Mouse (Mus musculus): ENCODE results near the gene Csf2rb. TPM values are rescaled to one million over a fixed set of nuclear protein-coding genes. Genes with fewer than 3 reads are reported as not detected.
A peak's percentile ranks its signal among the peaks of the same experiment; 100 is the strongest.
"Not testable (repeated sequence)": the region's sequence is repeated elsewhere in the genome, so short reads cannot be mapped to it uniquely, and the experiment has no call there.

Csf2rb gene
- 1 to 10 TPM in 1 of 2 experiments, under 1 TPM in 1; 0.69 to 1.2 TPM for total RNA-seq (2021)
- long read RNA-seq, experiment 1, result 0 reads
- long read RNA-seq, experiment 2, result 0 reads

DNA sequence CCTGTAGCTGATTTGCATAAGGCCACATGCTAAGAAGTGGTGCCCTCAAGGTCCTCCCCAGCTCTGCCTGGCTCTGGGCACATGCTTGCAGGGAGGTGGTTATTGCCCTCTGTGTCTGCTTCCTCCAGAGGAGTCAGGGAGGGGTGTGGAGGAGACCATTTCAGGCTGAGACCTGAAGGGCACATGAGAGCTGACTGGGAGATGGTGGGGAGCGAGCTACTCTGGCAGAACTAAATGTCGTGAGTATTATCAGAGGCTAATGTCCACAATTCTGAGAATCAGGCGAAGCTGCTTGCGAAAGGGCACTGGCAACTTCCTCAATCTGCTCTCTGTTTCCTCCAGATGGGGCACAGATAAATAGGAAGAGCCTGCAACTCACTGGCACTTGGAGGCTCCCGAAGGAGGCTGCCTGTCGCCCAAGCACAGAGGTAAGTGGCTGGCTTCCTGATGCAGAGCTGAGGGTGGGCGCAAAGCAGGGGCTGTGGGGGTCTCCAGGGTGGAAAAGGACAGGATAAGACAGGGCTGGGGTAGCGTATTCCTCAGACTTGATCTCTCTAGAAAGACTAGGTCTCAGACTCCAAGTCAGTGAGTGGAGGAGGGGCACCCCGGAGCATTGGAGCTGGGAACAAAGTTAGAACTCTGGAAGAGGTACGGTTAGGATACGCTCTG is at the start of gene Csf2rb:
Gene Csf2rb (plus strand): TSS at position 82 of the 669 bp plus-strand sequence.
- intact Hi-C loops (cut with DNase I), result no loop called here
- DNase-seq, result no peak

DNA sequence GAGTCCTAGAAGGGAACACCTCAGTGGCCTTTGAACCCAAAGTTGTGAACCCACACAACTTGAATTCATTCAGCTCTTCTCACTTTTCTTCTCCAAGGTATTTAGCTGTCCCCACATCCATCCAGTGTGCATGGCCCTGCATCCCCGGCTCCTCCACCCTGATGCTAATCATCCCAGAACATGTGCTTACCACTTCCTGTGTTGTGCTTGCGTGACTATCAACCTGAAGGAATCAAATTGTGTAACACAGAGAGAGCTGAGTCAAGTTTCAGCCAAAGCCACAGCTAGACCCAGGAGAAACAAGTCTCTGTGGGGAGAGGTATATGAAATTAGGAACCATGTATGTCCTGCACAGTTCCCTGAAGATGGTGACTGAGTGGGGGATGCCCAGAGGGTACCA is 47.2 kb upstream of the Csf2rb start:
- intact Hi-C loops (cut with DNase I), result no loop called here

DNA sequence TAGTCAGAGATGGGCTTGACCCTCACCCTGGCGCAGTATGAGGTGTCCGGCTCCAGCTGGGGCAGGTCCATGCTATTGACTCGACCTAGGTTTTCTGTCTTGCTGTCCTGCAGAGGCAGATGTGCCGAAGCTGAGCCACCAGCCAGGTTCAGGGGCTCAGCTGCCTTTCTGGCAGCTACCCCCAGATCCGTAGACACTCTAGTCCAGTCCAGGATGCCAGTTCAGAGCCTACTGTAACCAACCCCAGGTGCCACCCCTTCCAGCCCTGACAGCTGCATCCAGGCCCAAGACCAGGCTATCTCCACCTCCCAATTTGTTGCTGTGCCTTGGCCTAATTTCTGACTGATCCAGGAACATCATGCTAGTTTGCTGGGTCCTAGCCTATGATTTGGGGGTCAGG is 37.6 kb upstream of the Csf2rb start:
- intact Hi-C loops (cut with DNase I), result loop anchor here (2.0 kb wide), 1 partner anchor 29 kb away; no protein-coding TSS in a partner anchor
- DNase-seq, result no peak

More for the DNA sequence above, 47.2 kb upstream of the Csf2rb start:
- no peak for DNase-seq

DNA sequence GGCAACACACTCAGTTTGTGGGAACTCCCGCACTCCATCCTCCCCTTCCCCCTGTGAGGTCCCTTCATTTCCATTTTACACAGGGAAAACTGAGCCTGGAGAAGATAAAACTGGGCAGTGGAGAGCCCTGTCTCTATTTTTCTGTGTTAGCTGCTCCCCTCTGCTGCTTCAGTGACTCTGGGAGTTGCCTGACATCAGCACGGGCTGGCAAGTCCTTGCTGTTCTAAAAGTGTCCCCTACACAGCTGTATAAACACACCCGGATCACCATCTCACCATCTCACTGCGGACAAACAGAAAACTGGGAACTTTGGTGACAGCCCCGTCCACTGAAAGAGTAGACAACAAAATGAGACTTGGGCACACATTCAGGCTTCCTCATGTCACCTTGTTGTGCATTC is 35.8 kb upstream of the Csf2rb start:
- DNase-seq; intact Hi-C loops (cut with DNase I): not testable (repeated sequence)

DNA sequence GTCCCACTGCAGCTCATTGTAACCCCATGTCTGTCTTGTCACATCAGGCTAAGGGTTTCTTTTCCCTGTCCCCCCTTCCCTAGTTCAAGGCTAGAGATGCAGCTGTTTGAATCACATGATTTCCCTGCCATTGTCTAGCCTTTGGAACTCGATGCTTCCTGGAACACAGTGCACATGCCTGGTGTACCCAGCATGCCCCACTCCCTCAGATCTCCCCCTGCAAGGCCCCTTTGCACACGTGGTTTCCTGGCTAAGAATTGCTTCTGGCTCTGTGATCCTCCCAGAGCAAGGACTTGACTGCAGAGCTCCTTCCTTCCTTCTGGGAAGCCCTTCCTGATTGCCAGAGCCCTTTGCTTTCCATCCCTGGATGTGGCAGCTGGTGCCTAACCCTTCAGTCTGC is 32.3 kb upstream of the Csf2rb start:
- DNase-seq; intact Hi-C loops (cut with DNase I): not testable (repeated sequence)

DNA sequence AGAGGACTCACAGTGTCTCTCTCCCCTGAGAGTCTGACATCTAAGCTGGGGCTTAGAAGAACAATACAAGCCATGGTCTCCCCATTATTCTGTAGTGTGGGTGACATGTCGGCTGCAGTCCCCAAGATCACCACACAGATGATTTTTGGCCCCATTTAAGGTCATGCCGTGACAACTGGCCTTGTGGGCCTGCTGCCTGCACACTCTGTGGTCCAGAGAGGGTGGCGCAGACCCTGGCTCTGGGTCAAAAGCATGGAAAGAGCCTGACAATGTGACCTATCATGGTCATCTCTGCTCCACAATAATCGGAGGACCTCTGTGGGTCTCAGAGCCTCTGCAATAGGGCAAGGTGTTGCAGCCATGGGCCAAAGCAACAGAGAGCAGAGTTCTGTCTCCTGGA is 31.8 kb upstream of the Csf2rb start:
- intact Hi-C loops (cut with DNase I), result no loop called here
- no peak for DNase-seq

DNA sequence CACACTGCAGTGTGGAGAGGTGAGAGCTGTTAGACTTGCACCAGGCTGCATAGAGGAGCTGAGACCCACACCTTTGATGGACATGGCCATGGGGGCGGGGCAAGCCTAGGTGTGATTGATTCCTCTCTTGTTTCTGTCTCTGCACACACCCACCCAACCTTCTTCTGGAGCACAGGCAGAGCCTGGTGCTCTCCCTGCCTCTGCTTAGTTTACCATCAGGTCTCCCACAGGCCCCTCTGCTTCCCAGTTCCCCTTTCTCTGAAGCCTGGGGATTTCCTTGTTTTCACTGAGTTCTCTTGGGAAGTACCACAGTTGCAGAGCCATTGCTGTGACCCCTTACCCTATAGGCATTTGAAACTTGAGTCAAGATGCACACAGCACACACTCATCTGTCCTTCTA is 27.0 kb upstream of the Csf2rb start:
- intact Hi-C loops (cut with DNase I), result no loop called here
- no peak for DNase-seq

DNA sequence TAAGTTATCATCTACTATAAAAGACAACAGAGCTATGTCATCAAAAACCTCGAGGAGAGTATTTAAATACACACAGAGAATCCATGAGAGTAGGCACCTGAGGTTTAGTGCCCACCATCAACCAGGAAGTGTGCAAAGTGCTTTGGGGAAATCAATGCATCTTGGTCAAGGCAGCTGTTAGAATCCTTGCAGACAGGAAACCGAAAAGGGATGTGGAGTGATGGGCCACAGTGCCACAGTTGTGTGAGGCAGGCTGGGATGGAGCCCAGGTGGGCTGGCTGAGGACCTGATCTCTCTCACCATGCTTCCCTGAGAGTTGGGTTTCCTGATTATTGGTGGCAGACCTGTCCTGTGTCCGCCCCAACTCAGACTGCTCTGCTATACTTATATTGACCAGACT is 25.9 kb upstream of the Csf2rb start:
- DNase-seq, result no peak
- intact Hi-C loops (cut with DNase I), result no loop called here

DNA sequence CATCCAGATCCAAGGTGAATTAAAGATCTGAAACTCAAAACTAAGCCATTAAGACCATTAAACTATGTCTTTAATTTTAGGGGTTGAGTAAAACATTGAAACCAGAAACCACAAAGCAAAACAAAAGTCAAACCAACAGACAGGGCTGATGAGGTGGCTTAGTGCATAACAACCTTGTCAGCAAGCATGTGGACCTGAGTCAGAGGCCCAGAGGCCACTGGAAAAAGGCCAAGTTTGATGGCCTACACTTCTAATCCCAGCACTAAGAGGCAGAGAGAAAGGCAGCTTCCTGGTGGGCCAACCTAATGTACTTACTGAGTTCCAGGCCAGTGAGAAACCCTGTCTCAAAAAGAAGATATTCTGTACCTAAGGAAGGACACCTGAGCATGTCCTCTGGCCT is 24.8 kb upstream of the Csf2rb start:
- DNase-seq, result no peak
- intact Hi-C loops (cut with DNase I), result no loop called here

DNA sequence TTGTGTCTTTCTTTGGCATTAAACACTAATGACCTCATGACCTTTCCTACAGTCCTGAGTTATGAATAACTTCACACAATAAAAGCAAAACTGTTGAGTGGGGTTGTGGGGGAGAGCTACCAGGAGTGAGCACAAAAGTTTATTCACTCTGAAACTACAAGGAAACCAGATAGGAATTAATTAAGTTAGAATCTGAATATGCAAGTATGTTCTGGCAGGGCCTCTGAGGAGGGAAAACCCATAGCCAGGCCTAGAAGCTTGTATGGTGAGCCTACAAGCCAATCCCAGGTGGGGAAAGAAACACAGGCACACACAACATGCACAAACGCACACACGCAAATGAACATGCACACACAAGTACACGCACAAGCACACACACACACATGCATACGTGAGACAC is 22.8 kb upstream of the Csf2rb start:
- intact Hi-C loops (cut with DNase I), result no loop called here
- no peak for DNase-seq

DNA sequence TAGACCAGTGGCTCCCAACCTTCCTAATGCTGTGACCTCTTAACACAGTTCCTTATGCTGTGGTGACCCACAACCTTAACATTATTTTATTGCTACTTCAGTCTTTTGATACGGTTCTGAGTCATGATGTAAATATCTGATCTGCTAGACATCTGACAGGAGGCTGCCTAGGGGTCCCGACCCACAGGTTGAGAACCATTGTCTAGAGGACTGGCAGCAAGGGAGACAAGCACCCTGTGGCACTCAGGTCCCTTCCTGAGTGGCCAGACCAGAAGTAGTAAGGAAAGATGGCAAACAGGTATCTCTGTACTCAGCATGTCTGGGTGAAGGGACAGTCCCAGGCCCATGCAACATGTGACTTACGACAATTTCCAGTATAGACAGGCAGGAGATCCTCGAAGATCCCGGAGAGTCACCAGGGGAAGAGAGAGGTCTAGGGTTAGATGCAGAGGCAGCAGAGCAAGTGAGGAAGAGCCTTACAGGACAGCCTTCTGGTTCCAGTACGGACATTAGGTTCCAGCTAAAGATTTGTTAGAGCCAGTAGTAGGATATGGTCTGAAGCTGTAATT is 21.8 kb upstream of the Csf2rb start:
- intact Hi-C loops (cut with DNase I), result no loop called here
- DNase-seq, result no peak

DNA sequence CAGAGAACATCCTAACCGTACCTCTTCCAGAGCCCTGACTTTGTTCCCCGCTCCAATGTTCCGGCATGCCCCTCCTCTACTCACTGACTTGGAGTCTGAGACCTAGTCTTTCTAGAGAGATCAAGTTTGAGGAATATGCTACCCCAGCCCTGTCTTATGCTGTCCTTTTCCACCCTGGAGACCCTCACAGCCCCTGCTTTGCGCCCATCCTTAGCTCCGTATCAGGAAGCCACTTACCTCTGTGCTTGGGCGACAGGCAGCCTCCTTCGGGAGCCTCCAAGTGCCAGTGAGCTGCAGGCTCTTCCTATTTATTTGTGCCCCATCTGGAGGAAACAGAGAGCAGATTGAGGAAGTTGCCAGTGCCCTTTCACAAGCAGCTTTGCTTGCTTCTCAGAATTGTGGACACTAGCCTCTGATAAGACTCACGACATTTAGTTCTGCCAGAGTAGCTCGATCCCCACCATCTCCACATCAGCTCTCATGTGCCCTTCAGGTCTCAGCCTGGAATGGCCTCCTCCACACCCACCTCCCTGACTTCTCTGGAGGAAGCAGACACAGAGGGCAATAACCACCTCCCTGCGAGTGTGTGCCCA is 20.1 kb upstream of the Csf2rb start, which contains the start of gene Csf2rb2:
Gene Csf2rb2 (minus strand): TSS at position 381 of the 593 bp plus-strand sequence.
- intact Hi-C loops (cut with DNase I), result no loop called here
- DNase-seq, result no peak

DNA sequence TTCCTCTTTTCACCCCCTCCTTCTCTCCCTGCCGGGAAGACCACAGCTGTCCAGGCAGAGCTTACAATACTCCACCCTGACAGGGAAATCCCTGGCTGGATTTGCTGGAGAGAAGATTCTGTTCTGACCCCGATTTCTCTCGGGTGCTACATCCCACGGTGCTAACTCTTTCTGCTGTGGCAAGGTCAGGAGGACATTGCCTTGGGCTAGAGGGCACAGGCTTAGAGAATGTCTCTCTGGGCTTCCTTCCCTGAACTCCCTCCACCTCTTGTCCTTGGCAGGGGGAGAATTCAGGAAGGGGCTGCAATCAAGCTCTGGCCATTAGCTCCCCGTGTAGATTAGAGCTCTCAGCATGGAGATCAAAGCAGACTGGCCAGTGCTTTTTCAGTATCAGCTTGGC is 15.7 kb upstream of the Csf2rb start:
- no peak for DNase-seq
- intact Hi-C loops (cut with DNase I), result no loop called here

DNA sequence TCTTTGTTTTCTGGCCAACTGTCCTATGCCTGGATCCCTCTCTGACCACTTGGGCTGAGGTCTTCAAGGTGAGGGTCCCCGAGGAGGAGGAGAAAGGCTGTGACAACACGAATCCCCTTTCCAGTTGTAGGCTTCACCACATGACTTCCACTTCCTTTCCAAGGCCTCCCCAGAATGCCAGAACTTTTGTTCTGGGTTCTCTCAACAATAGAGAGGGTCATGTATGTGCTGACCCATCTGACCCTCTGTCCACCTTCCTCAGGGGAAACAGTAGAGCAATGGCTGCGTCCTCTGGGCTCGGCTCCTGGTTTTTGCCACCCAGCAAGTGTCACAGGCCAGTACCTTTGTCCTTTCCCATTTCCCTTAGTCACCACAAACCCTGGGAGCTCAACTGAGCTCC is 14.6 kb upstream of the Csf2rb start:
- intact Hi-C loops (cut with DNase I), result no loop called here
- no peak for DNase-seq

DNA sequence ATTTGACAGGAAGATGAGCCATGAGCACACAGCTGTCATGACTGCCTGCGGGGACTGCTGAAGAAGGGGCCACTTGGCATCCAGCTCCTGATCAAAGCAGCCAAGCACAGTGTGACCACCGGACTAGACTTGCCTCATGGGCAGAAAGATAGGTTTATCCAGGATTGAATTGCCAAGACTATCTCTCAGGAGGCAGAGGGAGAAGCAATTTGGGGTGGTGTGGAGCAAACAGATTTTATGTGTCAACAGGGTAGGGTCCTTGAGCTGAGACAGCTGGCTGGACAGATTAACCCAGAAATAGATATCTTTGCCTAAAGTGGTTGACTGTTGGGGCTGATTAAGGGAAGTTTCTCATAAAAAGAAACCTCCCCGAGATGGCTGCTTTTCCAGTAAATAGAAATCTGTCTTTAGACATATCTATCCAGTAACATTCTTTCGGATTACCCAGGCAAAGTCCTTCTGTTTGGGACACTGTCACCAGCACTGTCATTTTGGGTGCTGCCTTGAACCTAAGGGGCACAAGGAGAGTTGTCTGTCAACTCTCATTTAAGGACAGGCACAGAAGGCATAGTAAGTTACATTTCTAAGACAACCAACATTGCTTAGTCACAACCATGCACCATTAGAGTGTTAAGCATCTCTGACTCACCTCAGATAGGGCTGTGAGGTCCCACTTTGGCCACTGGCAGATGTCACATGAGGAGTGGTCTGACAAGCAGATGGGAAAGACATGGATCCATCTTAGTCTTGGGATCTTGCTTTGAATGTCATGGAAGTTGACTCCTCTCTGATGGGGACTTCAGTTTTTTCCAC is 12.9 kb upstream of the Csf2rb start:
- DNase-seq; intact Hi-C loops (cut with DNase I): not testable (repeated sequence)

DNA sequence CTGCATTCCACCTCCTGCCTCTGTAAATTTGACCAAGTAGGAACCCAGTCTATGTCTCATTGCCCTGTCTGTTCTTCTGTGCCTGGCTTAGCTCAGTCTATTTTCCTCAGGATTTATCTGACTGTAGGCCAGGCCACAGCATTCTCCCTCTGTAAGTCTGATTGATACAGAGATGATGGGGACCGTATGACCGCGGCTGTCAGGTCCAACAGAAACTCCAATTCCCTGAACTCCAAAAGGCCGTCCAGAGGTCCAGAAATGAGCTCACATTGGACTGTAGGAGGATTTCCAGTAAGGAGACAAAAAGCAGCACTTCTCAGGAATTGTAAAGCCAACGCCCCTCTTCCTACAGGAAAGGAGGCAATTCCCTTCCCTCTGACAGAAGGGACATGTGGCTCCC is 11.9 kb upstream of the Csf2rb start:
- intact Hi-C loops (cut with DNase I); DNase-seq: not testable (repeated sequence)

DNA sequence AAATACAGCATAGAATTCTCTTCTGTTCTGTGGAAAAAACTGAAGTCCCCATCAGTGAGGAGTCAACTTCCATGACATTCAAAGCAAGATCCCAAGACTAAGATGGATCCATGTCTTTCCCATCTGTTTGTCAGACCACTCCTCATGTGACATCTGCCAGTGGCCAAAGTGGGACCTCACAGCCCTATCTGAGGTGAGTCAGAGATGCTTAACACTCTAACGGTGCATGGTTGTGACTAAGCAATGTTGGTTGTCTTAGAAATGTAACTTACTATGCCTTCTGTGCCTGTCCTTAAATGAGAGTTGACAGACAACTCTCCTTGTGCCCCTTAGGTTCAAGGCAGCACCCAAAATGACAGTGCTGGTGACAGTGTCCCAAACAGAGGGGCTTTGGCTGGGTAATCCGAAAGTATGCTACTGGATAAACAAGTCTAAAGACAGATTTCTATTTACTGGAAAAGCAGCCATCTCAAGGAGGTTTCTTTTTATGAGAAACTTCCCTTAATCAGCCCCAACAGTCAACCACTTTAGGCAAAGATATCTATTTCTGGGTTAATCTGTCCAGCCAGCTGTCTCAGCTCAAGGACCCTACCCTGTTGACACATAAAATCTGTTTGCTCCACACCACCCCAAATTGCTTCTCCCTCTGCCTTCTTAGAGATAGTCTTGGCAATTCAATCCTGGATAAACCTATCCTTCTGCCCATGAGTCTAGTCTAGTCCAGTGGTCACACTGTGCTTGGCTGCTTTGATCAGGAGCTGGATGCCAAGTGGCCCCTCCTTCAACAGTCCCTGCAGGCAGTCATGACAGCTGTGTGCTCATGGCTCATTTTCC is 7.0 kb upstream of the Csf2rb start:
- intact Hi-C loops (cut with DNase I); DNase-seq: not testable (repeated sequence)

DNA sequence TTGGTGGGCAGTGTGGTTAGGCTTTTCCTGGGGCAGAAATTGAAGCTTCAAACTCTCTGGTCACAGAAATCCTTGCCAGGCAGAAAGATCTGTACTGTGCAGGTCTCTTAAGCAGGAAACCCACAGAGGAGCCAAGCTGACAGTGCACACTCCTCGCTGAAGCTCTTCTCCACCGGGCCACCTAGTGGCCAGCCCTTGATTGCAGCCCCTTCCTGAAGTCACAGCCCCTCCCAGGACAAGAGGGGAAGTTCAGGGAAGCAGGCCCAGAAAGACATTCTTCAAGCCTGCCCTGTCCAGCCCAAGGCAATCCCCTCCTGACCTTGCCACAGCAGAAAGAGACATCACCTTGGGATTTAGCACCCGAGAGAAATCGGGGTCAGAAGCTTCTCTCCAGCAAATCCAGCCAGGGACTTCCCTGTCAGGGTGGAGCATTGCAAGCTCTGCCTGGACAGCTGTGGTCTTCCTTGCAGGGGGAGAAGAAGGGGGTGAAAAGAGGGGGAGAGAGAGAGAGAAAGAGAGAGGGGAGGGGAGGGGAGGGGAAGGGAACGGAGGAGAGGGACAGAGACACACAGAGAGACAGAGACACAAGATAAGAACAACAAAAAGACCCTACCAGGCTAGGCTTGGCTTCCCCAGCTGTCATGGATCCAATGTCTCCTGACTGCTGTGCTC is 4.6 kb upstream of the Csf2rb start:
- peak; percentile 76 for DNase-seq
- intact Hi-C loops (cut with DNase I), result loop anchor here (2.0 to 5.0 kb wide), 2 partner anchors 64 to 144 kb away; no protein-coding TSS in a partner anchor

DNA sequence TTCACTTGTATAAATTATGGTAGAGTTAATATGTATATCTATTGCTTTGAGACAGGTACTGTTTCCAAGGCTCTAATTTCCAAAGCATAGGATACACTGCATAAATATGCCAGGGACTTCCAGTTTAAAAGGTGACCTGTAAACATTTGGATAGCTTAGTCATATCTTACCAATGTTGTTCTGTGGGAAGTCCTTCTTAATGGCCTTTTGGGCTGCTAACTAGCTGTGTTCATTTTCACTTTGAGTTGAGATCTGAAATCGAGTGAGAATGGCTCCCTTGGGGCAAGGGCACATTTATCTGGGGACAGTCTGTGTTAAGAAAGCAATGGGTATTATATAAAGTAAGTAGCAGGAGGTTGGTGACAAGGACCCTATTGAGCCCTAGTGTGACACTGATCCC is 2.2 kb upstream of the Csf2rb start:
- no peak for DNase-seq
- intact Hi-C loops (cut with DNase I), result loop anchor here (5.0 kb wide), 1 partner anchor 146 kb away; no protein-coding TSS in a partner anchor

Data from gastrocnemius, postnatal 36 days (tissue).